Mouse (Mus musculus) kidney, postnatal 4 days (tissue): Measurements from ENCODE around the gene B9d1.

Experiments
- DNase-seq, 2 experiments: peaks; one replicate each; pipeline ENCODE4 v3.0.0; 2021; ENCODE audit warnings: mixed read lengths in 2 of 2

Gene B9d1

DNA sequence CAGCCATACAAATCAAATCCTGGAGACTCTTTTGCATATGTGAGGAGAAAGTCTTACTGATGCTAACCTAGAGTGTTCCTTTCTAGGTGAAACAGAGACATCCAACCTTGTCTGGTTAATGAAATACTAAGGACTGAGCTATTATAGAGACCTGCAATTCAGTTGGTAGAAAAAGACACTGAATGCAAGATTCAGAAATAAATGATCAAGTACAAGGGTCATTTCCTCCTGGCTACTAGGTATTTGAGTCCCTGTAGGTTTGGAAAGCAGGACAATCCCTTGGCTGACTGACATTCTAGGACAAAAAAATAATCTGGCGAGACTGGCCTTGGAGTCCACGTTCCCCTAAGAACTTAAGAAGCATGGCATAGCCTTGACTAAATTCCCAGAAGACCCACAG, 40.6 kb downstream of the B9d1 start:
- DNase-seq, result no peak

DNA sequence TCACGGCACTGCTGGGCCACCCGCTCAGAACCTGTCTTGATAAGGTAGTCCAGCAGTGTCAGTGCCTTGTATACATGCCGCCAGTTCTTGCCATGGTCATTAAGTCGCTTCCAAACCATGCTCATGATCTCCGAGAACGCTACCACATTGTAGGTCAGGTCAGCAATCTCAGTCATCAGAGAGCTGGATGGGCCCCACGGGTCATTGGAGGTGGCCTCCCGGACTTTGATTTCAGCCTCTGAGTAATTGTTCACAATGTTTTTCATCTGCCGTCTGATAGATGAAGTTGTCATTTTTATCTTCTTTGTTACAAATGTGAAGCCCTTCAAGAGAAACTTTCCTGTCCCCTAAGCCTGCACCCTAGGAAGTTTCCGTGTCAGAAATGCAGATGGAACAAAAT, 41.5 kb downstream of the B9d1 start:
- no peak for DNase-seq

GRCm38 (mm10) chr11:61547710-61548109, 42.8 kb downstream of the B9d1 start:
- DNase-seq, result no peak

- DNase-seq, result no peak
Observed at GRCm38 (mm10) chr11:61550631-61551030, 45.7 kb downstream of the B9d1 start.

DNA sequence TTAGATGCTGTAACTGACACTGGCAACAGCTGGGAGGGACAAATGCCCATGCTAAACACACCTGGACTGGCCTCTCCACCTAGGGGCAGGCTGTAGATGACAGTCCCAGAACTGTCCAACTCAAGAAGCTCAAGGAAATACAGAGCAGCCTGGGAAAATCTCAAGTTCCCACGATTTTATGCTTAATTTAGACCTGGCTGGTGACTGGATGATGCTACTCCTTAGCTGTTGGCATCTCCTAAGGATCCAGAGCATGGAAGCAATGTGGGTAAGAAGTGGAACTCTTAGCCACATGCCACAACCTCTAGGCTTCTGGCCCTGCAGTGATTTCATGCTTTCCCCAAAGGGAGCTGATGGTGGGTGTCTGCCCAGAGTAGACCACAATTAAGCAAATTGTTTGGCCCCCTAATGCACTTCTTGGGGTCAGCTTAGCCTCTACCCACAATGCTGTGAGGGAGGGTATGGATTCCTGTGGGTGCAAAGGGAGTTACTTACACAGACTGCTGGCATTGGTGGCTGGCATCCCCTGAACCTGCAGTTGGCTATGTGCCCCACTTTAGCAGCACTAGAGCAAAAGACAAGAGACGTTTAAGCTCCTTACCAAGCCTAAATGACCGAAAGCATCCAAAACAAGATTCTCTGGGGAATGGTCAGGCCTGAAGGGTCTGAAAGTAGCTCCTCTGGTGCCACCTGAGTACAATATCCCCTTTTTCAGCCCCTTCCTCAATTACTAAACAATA, 48.2 kb downstream of the B9d1 start:
- DNase-seq, result no peak

- no peak for DNase-seq
Observed at GRCm38 (mm10) chr11:61559572-61559971, 54.6 kb downstream of the B9d1 start.

GRCm38 (mm10) chr11:61562421-61562820, 57.5 kb downstream of the B9d1 start:
- no peak for DNase-seq
